Mouse (Mus musculus) erythroblast, embryonic 14.5 days (primary cell): ENCODE results near the gene Hist3h2a. TPM values are rescaled to one million over a fixed set of nuclear protein-coding genes. Genes with fewer than 3 reads are reported as not detected.

Experiments
- H3K27me3 ChIP-seq: 2 replicates; pipeline ENCODE4 v1.6.1; 2012; ENCODE audit warnings: inconsistent platforms; ENCODE audit not compliant: control insufficient read depth
- H3K36me3 ChIP-seq: 2 replicates; pipeline ENCODE4 v1.6.1; 2012; ENCODE audit warnings: mild to moderate bottlenecking, inconsistent platforms; ENCODE audit not compliant: control insufficient read depth
- H3K4me1 ChIP-seq: 2 replicates; pipeline ENCODE4 v1.6.1; 2012; ENCODE audit warnings: inconsistent platforms; ENCODE audit not compliant: control insufficient read depth
- H3K4me3 ChIP-seq: replicated peaks from 2 replicates; pipeline ENCODE3; 2012; ENCODE audit warnings: moderate library complexity, mild to moderate bottlenecking, inconsistent platforms
- H3K9me3 ChIP-seq: 2 replicates; pipeline ENCODE4 v1.6.1; 2012; ENCODE audit warnings: low read length, inconsistent platforms, mixed read lengths; ENCODE audit not compliant: control insufficient read depth
- GATA1 ChIP-seq: IDR thresholded peaks from 2 replicates; pipeline ENCODE4 v1.6.1; 2012; ENCODE audit warnings: low read length, inconsistent platforms, mixed read lengths
- TAL1 ChIP-seq: IDR thresholded peaks from 3 replicates; pipeline ENCODE4 v1.6.1; 2012; ENCODE audit warnings: low read length, inconsistent platforms, mixed read lengths
- polyA plus RNA-seq: library from polyadenylated mRNA; stranded (reverse); fragments of >175 nt; gene quantifications from 2 replicates; pipeline ENCODE4 v1.2.3, GENCODE M21; 2012

The Hist3h2a gene
- polyA plus RNA-seq, 1 experiment, result 9.8 TPM

GRCm38 (mm10) chr11:58955143-58955867 is 820 bp downstream of the Hist3h2a start:
- peaks cover 28% of the 10 kb centered on the region for H3K27me3 ChIP-seq
- TF ChIP-seq GATA1, result no peak
- no peak for TF ChIP-seq TAL1
- H3K36me3 ChIP-seq, result peaks cover 42% of the 10 kb centered on the region
- H3K4me1 ChIP-seq, result peaks cover 53% of the 10 kb centered on the region
- no peaks in the 10 kb centered on the region for H3K9me3 ChIP-seq
- H3K4me3 ChIP-seq, result peak overlapping the region; percentile 86

GRCm38 (mm10) chr11:58955868-58956257 is 1.4 kb downstream of the Hist3h2a start:
- H3K4me3 ChIP-seq, result peak overlapping the region; percentile 86
- peaks cover 28% of the 10 kb centered on the region for H3K27me3 ChIP-seq
- H3K4me1 ChIP-seq, result peaks cover 55% of the 10 kb centered on the region
- no peak for TF ChIP-seq GATA1
- no peak for TF ChIP-seq TAL1
- no peaks in the 10 kb centered on the region for H3K9me3 ChIP-seq
- H3K36me3 ChIP-seq, result peaks cover 42% of the 10 kb centered on the region

GRCm38 (mm10) chr11:58957226-58957914 is 2.9 kb downstream of the Hist3h2a start:
- peaks cover 30% of the 10 kb centered on the region for H3K27me3 ChIP-seq
- peaks cover 14% of the 10 kb centered on the region for H3K9me3 ChIP-seq
- H3K36me3 ChIP-seq, result peaks cover 42% of the 10 kb centered on the region
- TF ChIP-seq GATA1 (no peak), TAL1 (no peak)
- peak overlapping the region; percentile 86 for H3K4me3 ChIP-seq
- H3K4me1 ChIP-seq, result peaks cover 63% of the 10 kb centered on the region

GRCm38 (mm10) chr11:58958536-58958935 is 4.1 kb downstream of the Hist3h2a start:
- Histone ChIP-seq H3K36me3 (peaks cover 42% of the 10 kb centered on the region), H3K4me1 (peaks cover 59% of the 10 kb centered on the region), H3K9me3 (peaks cover 16% of the 10 kb centered on the region), H3K27me3 (peaks cover 35% of the 10 kb centered on the region), H3K4me3 (peak overlapping the region; percentile 76)
- TF ChIP-seq GATA1, result no peak
- no peak for TF ChIP-seq TAL1

- TF ChIP-seq TAL1, result no peak
- TF ChIP-seq GATA1, result no peak
- Histone ChIP-seq H3K4me3 (peak overlapping the region; percentile 76), H3K4me1 (peaks cover 58% of the 10 kb centered on the region), H3K9me3 (peaks cover 16% of the 10 kb centered on the region), H3K27me3 (peaks cover 41% of the 10 kb centered on the region), H3K36me3 (peaks cover 42% of the 10 kb centered on the region)
Observed at GRCm38 (mm10) chr11:58959186-58959825, 4.8 kb downstream of the Hist3h2a start.

- H3K4me1 ChIP-seq, result peaks cover 58% of the 10 kb centered on the region
Observed at GRCm38 (mm10) chr11:58959921-58960465, 5.5 kb downstream of the Hist3h2a start.

GRCm38 (mm10) chr11:58961364-58962177 is 7.1 kb downstream of the Hist3h2a start:
- peaks cover 50% of the 10 kb centered on the region for H3K27me3 ChIP-seq
- no peak for TF ChIP-seq GATA1
- no peak for TF ChIP-seq TAL1
- peaks cover 50% of the 10 kb centered on the region for H3K4me1 ChIP-seq
- H3K36me3 ChIP-seq, result peaks cover 25% of the 10 kb centered on the region
- no peak overlapping the region for H3K4me3 ChIP-seq
- peaks cover 16% of the 10 kb centered on the region for H3K9me3 ChIP-seq

More at GRCm38 (mm10) chr11:58959921-58960465, 5.5 kb downstream of the Hist3h2a start:
- Histone ChIP-seq H3K36me3 (peaks cover 39% of the 10 kb centered on the region), H3K4me3 (peak overlapping the region; percentile 76), H3K27me3 (peaks cover 46% of the 10 kb centered on the region), H3K9me3 (peaks cover 16% of the 10 kb centered on the region)
- TF ChIP-seq TAL1 (no peak), GATA1 (no peak)

GRCm38 (mm10) chr11:58963543-58963942 is 9.1 kb downstream of the Hist3h2a start:
- TF ChIP-seq GATA1 (no peak), TAL1 (no peak)
- H3K4me1 ChIP-seq, result peaks cover 34% of the 10 kb centered on the region
- H3K27me3 ChIP-seq, result peaks cover 50% of the 10 kb centered on the region
- peaks cover 16% of the 10 kb centered on the region for H3K9me3 ChIP-seq
- peaks cover 7% of the 10 kb centered on the region for H3K36me3 ChIP-seq
- H3K4me3 ChIP-seq, result no peak overlapping the region
